Mouse (Mus musculus): Measurements from ENCODE around the gene Gclm. TPM values are rescaled to one million over a fixed set of nuclear protein-coding genes. Genes with fewer than 3 reads are reported as not detected.
"Not testable (repeated sequence)": the region's sequence is repeated elsewhere in the genome, so short reads cannot be mapped to it uniquely, and the experiment has no call there.

Gclm gene
- polyA plus RNA-seq, 1 experiment: 443 TPM

- H3K27me3 ChIP-seq (ENCODE audit: control insufficient read depth, insufficient read depth, low read length): no peaks in the 10 kb centered on the region
- peak overlapping the region; percentile 35; the same call in 1 of the 2 replicates for H3K27ac ChIP-seq (ENCODE audit: insufficient read depth, low read depth, low read length)
- H3K4me1 ChIP-seq (ENCODE audit: control insufficient read depth, insufficient read depth, insufficient read length, low read length): peaks cover 7% of the 10 kb centered on the region; the same call in 1 of the 2 replicates
- WGBS: 45% methylated on average over 3 of the region's 3 CpGs
- H3K4me3 ChIP-seq (ENCODE audit: low read depth, low read length): no peak overlapping the region
- peaks cover 5% of the 10 kb centered on the region for H3K36me3 ChIP-seq (ENCODE audit: control insufficient read depth, insufficient read depth, low read length)
- TF ChIP-seq CTCF (IDR thresholded peaks at IDR 0.05; ENCODE audit: extremely low read depth, insufficient read length, insufficient replicate concordance, low read depth, low read length): no peak
- no peak for TF ChIP-seq POLR2A (IDR thresholded peaks at IDR 0.05; ENCODE audit: low read depth, low read length)
These were observed 7.3 kb downstream of the Gclm start for GRCm38 (mm10) chr3:122252466-122253253.

GRCm38 (mm10) chr3:122254050-122254449, 8.7 kb downstream of the Gclm start:
- not testable (repeated sequence) for H3K36me3 ChIP-seq (ENCODE audit: control insufficient read depth, insufficient read depth, low read length); H3K4me1 ChIP-seq (ENCODE audit: control insufficient read depth, insufficient read depth, insufficient read length, low read length); H3K27me3 ChIP-seq (ENCODE audit: control insufficient read depth, insufficient read depth, low read length); H3K27ac ChIP-seq (ENCODE audit: insufficient read depth, low read depth, low read length); H3K4me3 ChIP-seq (ENCODE audit: low read depth, low read length)
- 90% methylated on average over 7 of the region's 7 CpGs for WGBS

- no peak overlapping the region for H3K27ac ChIP-seq (ENCODE audit: insufficient read depth, low read depth, low read length)
- no peak overlapping the region for H3K4me3 ChIP-seq (ENCODE audit: low read depth, low read length)
- 75% methylated on average over 5 of the region's 5 CpGs for WGBS
- peaks cover 12% of the 10 kb centered on the region for H3K36me3 ChIP-seq (ENCODE audit: control insufficient read depth, insufficient read depth, low read length)
- no peak for TF ChIP-seq POLR2A (IDR thresholded peaks at IDR 0.05; ENCODE audit: low read depth, low read length)
- no peak for TF ChIP-seq CTCF (IDR thresholded peaks at IDR 0.05; ENCODE audit: extremely low read depth, insufficient read length, insufficient replicate concordance, low read depth, low read length)
- H3K4me1 ChIP-seq (ENCODE audit: control insufficient read depth, insufficient read depth, insufficient read length, low read length): peaks cover under 1% of the 10 kb centered on the region; the same call in 1 of the 2 replicates
- no peaks in the 10 kb centered on the region for H3K27me3 ChIP-seq (ENCODE audit: control insufficient read depth, insufficient read depth, low read length)
These were observed 24.6 kb downstream of the Gclm start for GRCm38 (mm10) chr3:122269986-122270385.

- 77% methylated on average over 1 of the region's 1 CpGs for WGBS
- not testable (repeated sequence) for H3K27me3 ChIP-seq (ENCODE audit: control insufficient read depth, insufficient read depth, low read length)
These were observed 27.2 kb downstream of the Gclm start for GRCm38 (mm10) chr3:122272565-122272964.

GRCm38 (mm10) chr3:122273407-122274240, 28.3 kb downstream of the Gclm start:
- WGBS: 11% methylated on average over 18 of the region's 20 CpGs
- H3K27ac ChIP-seq (ENCODE audit: insufficient read depth, low read depth, low read length): no peak overlapping the region
- no peaks in the 10 kb centered on the region for H3K27me3 ChIP-seq (ENCODE audit: control insufficient read depth, insufficient read depth, low read length)
- H3K36me3 ChIP-seq (ENCODE audit: control insufficient read depth, insufficient read depth, low read length): peaks cover 22% of the 10 kb centered on the region
- H3K4me1 ChIP-seq (ENCODE audit: control insufficient read depth, insufficient read depth, insufficient read length, low read length): peaks cover 13% of the 10 kb centered on the region
- H3K4me3 ChIP-seq (ENCODE audit: low read depth, low read length): peak overlapping the region; percentile 94
- TF ChIP-seq POLR2A (IDR thresholded peaks at IDR 0.05; ENCODE audit: low read depth, low read length) (no peak), CTCF (IDR thresholded peaks at IDR 0.05; ENCODE audit: extremely low read depth, insufficient read length, insufficient replicate concordance, low read depth, low read length) (no peak)

More at GRCm38 (mm10) chr3:122272565-122272964, 27.2 kb downstream of the Gclm start:
- H3K27ac ChIP-seq (ENCODE audit: insufficient read depth, low read depth, low read length); H3K4me1 ChIP-seq (ENCODE audit: control insufficient read depth, insufficient read depth, insufficient read length, low read length); H3K4me3 ChIP-seq (ENCODE audit: low read depth, low read length): not testable (repeated sequence)
- peaks cover 15% of the 10 kb centered on the region for H3K36me3 ChIP-seq (ENCODE audit: control insufficient read depth, insufficient read depth, low read length)

GRCm38 (mm10) chr3:122274241-122275024, 29.1 kb downstream of the Gclm start, which contains the start of gene Dnttip2:
Gene Dnttip2 (plus strand): TSS chr3:122274388.
- Histone ChIP-seq H3K4me1 (ENCODE audit: control insufficient read depth, insufficient read depth, insufficient read length, low read length) (peaks cover 13% of the 10 kb centered on the region), H3K4me3 (ENCODE audit: low read depth, low read length) (peak within 1 kb of the TSS; percentile 94), H3K36me3 (ENCODE audit: control insufficient read depth, insufficient read depth, low read length) (peaks cover 28% of the 10 kb centered on the region), H3K27ac (ENCODE audit: insufficient read depth, low read depth, low read length) (peak within 1 kb of the TSS; percentile 22; the same call in 1 of the 2 replicates), H3K27me3 (ENCODE audit: control insufficient read depth, insufficient read depth, low read length) (no peaks in the 10 kb centered on the region)
- TF ChIP-seq CTCF (IDR thresholded peaks at IDR 0.05; ENCODE audit: extremely low read depth, insufficient read length, insufficient replicate concordance, low read depth, low read length) (no peak), POLR2A (IDR thresholded peaks at IDR 0.05; ENCODE audit: low read depth, low read length) (peak; percentile 76; the same call in 1 of the 2 replicates)
- under 1% methylated on average over 53 of the region's 57 CpGs for WGBS
